Mouse (Mus musculus): ENCODE data around the gene Zfp329. TPM values are rescaled to one million over a fixed set of nuclear protein-coding genes. Genes with fewer than 3 reads are reported as not detected.
A peak's percentile ranks its signal among the peaks of the same experiment; 100 is the strongest.

Gene Zfp329
- polyA plus RNA-seq, 1 experiment from 2014 or later = 3.8 TPM

GRCm38 (mm10) chr7:12787333-12787732, 31.3 kb downstream of the Zfp329 start:
- WGBS (ENCODE audit: insufficient replicate concordance) = 57% methylated on average over 6 of the region's 6 CpGs
- no peaks in the 10 kb centered on the region for H3K9me3 ChIP-seq (replicated peaks)
- H3K4me3 ChIP-seq = no peak overlapping the region
- H3K4me1 ChIP-seq = no peaks in the 10 kb centered on the region
- H3K27me3 ChIP-seq (replicated peaks) = no peaks in the 10 kb centered on the region
- no peak overlapping the region for H3K27ac ChIP-seq
- no peak overlapping the region for H3K9ac ChIP-seq
- no peak for ATAC-seq
- no peaks in the 10 kb centered on the region for H3K36me3 ChIP-seq
- no peak overlapping the region for H3K4me2 ChIP-seq

DNA sequence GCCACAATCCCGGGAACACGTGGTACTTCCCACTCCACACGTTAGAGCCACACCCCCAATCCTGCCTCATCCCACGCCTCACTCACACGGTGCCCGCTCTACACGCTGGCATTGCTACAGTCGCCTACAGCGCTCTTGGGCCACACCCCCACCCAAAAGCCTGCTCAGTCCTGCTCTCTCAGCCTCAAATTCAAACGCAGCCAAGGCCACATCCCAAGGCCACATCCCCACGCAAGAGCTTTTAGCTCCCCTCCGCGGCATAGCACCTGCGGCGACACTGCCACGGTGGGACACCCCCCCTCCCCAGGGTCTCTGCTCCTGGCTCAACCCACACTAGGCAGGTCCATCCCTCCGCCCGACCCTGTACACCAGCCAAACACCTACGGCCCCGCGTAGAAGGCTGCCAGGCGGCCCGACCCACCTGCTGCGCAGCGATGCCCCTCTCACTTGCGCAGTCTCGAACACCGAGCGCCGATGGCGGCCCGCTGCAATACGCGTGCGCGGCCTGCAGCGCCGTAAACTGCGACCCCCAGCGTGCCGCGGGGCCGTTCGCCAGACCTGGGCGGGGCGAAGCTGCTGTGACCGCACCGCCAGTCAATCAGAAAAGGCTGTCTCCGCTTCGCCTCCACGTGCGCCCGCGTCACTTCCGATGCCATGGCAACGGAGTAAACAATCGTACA, 38.4 kb downstream of the Zfp329 start:
- peaks cover 12% of the 10 kb centered on the region for H3K4me1 ChIP-seq
- peak overlapping the region; percentile 93 for H3K4me2 ChIP-seq
- no peak overlapping the region for H3K27ac ChIP-seq
- H3K4me3 ChIP-seq = peak overlapping the region; percentile 64
- ATAC-seq = peak; percentile 87
- WGBS (ENCODE audit: insufficient replicate concordance) = under 1% methylated on average over 57 of the region's 57 CpGs
- H3K9ac ChIP-seq = peak overlapping the region; percentile 68
- H3K9me3 ChIP-seq (replicated peaks) = no peaks in the 10 kb centered on the region
- H3K27me3 ChIP-seq (replicated peaks) = 0 out of 2 replicates have a peak, but pooled peaks cover 3% of the 10 kb centered on the region
- no peaks in the 10 kb centered on the region for H3K36me3 ChIP-seq

DNA sequence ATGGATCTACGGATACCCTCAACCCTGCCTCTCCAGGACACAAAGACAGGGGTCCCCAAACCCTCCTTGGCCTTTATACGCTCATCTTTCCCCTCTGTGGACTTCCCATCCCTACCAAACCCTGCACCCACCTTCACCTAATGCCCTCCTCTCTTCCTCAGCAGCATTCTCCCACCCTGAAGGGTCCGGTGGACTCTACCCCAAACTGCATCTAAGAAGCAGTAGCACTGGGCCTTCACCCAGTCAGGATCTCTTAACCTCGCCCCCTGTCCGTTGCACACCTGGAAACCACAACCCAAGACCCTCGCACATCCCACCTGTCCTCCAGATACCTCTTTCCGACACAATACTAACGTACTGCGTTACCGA, 38.9 kb downstream of the Zfp329 start:
- peak overlapping the region; percentile 68 for H3K9ac ChIP-seq
- peak; percentile 24 for ATAC-seq
- no peaks in the 10 kb centered on the region for H3K9me3 ChIP-seq (replicated peaks)
- H3K4me2 ChIP-seq = peak overlapping the region; percentile 93
- H3K36me3 ChIP-seq = 0 out of 2 replicates have a peak, but pooled peaks cover 3% of the 10 kb centered on the region
- H3K27ac ChIP-seq = no peak overlapping the region
- 28% methylated on average over 10 of the region's 10 CpGs for WGBS (ENCODE audit: insufficient replicate concordance)
- H3K4me3 ChIP-seq = peak overlapping the region; percentile 64
- 0 out of 2 replicates have a peak, but pooled peaks cover 3% of the 10 kb centered on the region for H3K27me3 ChIP-seq (replicated peaks)
- peaks cover 12% of the 10 kb centered on the region for H3K4me1 ChIP-seq

- H3K36me3 ChIP-seq = 0 out of 2 replicates have a peak, but pooled peaks cover 9% of the 10 kb centered on the region
- no peak overlapping the region for H3K27ac ChIP-seq
- H3K4me2 ChIP-seq = no peak overlapping the region
- no peak for ATAC-seq
- WGBS (ENCODE audit: insufficient replicate concordance) = 74% methylated on average over 5 of the region's 5 CpGs
- no peaks in the 10 kb centered on the region for H3K9me3 ChIP-seq (replicated peaks)
- peaks cover 12% of the 10 kb centered on the region for H3K4me1 ChIP-seq
- no peak overlapping the region for H3K4me3 ChIP-seq
- 0 out of 2 replicates have a peak, but pooled peaks cover 3% of the 10 kb centered on the region for H3K27me3 ChIP-seq (replicated peaks)
- no peak overlapping the region for H3K9ac ChIP-seq
Measured at GRCm38 (mm10) chr7:12779141-12779540, 39.5 kb downstream of the Zfp329 start.

DNA sequence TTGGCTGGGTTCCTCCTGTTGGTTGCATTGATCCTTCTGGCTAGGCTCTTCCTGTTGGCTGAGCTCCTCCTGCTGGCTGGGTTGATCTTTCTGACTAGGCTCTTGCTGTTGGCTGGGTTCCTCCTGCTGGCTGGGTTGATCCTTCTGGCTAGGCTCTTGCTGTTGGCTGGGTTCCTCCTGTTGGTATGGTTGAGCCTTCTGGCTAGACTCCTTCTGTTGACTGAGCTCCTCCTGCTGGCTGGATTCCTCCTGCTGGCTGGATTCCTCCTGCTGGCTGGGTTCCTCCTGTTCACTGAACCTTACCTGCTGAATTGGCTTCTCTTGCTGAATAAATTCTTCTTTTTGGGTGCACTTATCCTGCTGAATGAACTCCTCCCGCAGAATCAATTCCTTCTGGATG, 44.1 kb downstream of the Zfp329 start:
- H3K4me2 ChIP-seq = no peak overlapping the region
- H3K36me3 ChIP-seq = peaks cover 13% of the 10 kb centered on the region
- no peaks in the 10 kb centered on the region for H3K27me3 ChIP-seq (replicated peaks)
- H3K9ac ChIP-seq = no peak overlapping the region
- H3K4me3 ChIP-seq = no peak overlapping the region
- 88% methylated on average over 1 of the region's 1 CpGs for WGBS (ENCODE audit: insufficient replicate concordance)
- no peak overlapping the region for H3K27ac ChIP-seq
- ATAC-seq = no peak
- no peaks in the 10 kb centered on the region for H3K4me1 ChIP-seq
- no peaks in the 10 kb centered on the region for H3K9me3 ChIP-seq (replicated peaks)

DNA sequence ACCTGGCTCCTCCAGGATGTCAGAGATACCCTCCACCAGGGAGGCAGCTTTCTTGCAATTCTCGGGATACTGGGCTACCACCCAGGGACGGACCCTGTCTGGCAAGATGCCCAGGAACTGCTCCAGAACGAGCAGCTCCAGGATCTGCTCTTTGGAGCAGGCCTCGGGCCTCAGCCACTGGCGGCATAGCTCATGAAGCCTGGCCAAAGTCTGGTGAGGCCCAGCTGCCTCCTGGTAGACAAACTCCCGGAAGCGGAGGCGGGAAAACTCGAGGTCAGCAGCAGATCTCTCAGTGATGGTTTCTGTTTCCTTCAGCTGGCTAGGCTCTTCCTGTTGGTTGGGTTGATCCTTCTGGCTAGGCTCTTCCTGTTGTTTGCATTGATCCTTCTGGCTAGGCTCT, 44.5 kb downstream of the Zfp329 start:
- WGBS (ENCODE audit: insufficient replicate concordance) = 78% methylated on average over 9 of the region's 9 CpGs
- H3K9ac ChIP-seq = no peak overlapping the region
- ATAC-seq = no peak
- H3K27ac ChIP-seq = no peak overlapping the region
- no peaks in the 10 kb centered on the region for H3K4me1 ChIP-seq
- H3K4me3 ChIP-seq = no peak overlapping the region
- H3K27me3 ChIP-seq (replicated peaks) = no peaks in the 10 kb centered on the region
- no peaks in the 10 kb centered on the region for H3K9me3 ChIP-seq (replicated peaks)
- no peak overlapping the region for H3K4me2 ChIP-seq
- H3K36me3 ChIP-seq = peaks cover 14% of the 10 kb centered on the region

Other genes starting within 250 kb of the Zfp329 start
- gene Vmn2r53, start 210.1 kb downstream of the Zfp329 start, polyA plus RNA-seq (2016; fragmentation: Nextera tagmentation; extraction: Ambion mirVana) = not detected in 2 replicates
- not detected in 2 replicates for gene Vmn2r54, start 178.5 kb downstream of the Zfp329 start, polyA plus RNA-seq (2016; fragmentation: Nextera tagmentation; extraction: Ambion mirVana)
- gene Vmn2r55, start 133.9 kb downstream of the Zfp329 start, polyA plus RNA-seq (2016; fragmentation: Nextera tagmentation; extraction: Ambion mirVana) = not detected in 2 replicates
- gene Vmn2r56, start 83.9 kb downstream of the Zfp329 start, polyA plus RNA-seq (2016; fragmentation: Nextera tagmentation; extraction: Ambion mirVana) = not detected in 2 replicates
- 1.4 and 2.1 TPM in 2 replicates for gene Zscan18, start 15.2 kb downstream of the Zfp329 start, polyA plus RNA-seq (2016; fragmentation: Nextera tagmentation; extraction: Ambion mirVana)
- 16.1 and 16.4 TPM in 2 replicates for gene Zfp110, start 15.9 kb upstream of the Zfp329 start, polyA plus RNA-seq (2016; fragmentation: Nextera tagmentation; extraction: Ambion mirVana)
- 0.86 and 1.0 TPM in 2 replicates for gene Zfp128, start 62.3 kb upstream of the Zfp329 start, polyA plus RNA-seq (2016; fragmentation: Nextera tagmentation; extraction: Ambion mirVana)
- gene Zscan22, start 79.0 kb upstream of the Zfp329 start, polyA plus RNA-seq (2016; fragmentation: Nextera tagmentation; extraction: Ambion mirVana) = 5.9 and 6.6 TPM in 2 replicates
- gene Rps5, start 103.4 kb upstream of the Zfp329 start, polyA plus RNA-seq (2016; fragmentation: Nextera tagmentation; extraction: Ambion mirVana) = 813 and 821 TPM in 2 replicates
- 0.24 and 0.43 TPM in 2 replicates for gene Rnf225, start 108.6 kb upstream of the Zfp329 start, polyA plus RNA-seq (2016; fragmentation: Nextera tagmentation; extraction: Ambion mirVana)
- 4.4 and 5.1 TPM in 2 replicates for gene Zfp324, start 147.0 kb upstream of the Zfp329 start, polyA plus RNA-seq (2016; fragmentation: Nextera tagmentation; extraction: Ambion mirVana)
- 5.4 and 5.7 TPM in 2 replicates for gene Zfp446, start 159.0 kb upstream of the Zfp329 start, polyA plus RNA-seq (2016; fragmentation: Nextera tagmentation; extraction: Ambion mirVana)
- 1.3 and 1.5 TPM in 2 replicates for gene Slc27a5, start 179.3 kb upstream of the Zfp329 start, polyA plus RNA-seq (2016; fragmentation: Nextera tagmentation; extraction: Ambion mirVana)
- 201 and 203 TPM in 2 replicates for gene Trim28, start 180.3 kb upstream of the Zfp329 start, polyA plus RNA-seq (2016; fragmentation: Nextera tagmentation; extraction: Ambion mirVana)
- gene Zbtb45, start 191.2 kb upstream of the Zfp329 start, polyA plus RNA-seq (2016; fragmentation: Nextera tagmentation; extraction: Ambion mirVana) = 16.2 and 20.0 TPM in 2 replicates
- 133 and 134 TPM in 2 replicates for gene Chmp2a, start 215.9 kb upstream of the Zfp329 start, polyA plus RNA-seq (2016; fragmentation: Nextera tagmentation; extraction: Ambion mirVana)
- 145 and 148 TPM in 2 replicates for gene Ube2m, start 219.4 kb upstream of the Zfp329 start, polyA plus RNA-seq (2016; fragmentation: Nextera tagmentation; extraction: Ambion mirVana)
- 0.77 and 1.4 TPM in 2 replicates for gene Mzf1, start 235.9 kb upstream of the Zfp329 start, polyA plus RNA-seq (2016; fragmentation: Nextera tagmentation; extraction: Ambion mirVana)

All from liver, embryonic 12.5 days (tissue).